Mouse (Mus musculus) urinary bladder, adult 2 months (tissue): Measurements from ENCODE around the gene Unk. TPM values are rescaled to one million over a fixed set of nuclear protein-coding genes. Genes with fewer than 3 reads are reported as not detected.
"Not testable (repeated sequence)": the region's sequence is repeated elsewhere in the genome, so short reads cannot be mapped to it uniquely, and the experiment has no call there.

Experiments used
- DNase-seq: peaks from one replicate; pipeline ENCODE4 v3.0.0; 2022; ENCODE audit warnings: low spot score
- polyA plus RNA-seq: library from polyadenylated mRNA; depleted of rRNA; stranded (reverse); fragments of >200 nt; gene quantifications from 2 replicates; pipeline ENCODE4 v1.2.3, GENCODE M21; 2012

Unk gene
- polyA plus RNA-seq, 1 experiment = 23.3 TPM

DNA sequence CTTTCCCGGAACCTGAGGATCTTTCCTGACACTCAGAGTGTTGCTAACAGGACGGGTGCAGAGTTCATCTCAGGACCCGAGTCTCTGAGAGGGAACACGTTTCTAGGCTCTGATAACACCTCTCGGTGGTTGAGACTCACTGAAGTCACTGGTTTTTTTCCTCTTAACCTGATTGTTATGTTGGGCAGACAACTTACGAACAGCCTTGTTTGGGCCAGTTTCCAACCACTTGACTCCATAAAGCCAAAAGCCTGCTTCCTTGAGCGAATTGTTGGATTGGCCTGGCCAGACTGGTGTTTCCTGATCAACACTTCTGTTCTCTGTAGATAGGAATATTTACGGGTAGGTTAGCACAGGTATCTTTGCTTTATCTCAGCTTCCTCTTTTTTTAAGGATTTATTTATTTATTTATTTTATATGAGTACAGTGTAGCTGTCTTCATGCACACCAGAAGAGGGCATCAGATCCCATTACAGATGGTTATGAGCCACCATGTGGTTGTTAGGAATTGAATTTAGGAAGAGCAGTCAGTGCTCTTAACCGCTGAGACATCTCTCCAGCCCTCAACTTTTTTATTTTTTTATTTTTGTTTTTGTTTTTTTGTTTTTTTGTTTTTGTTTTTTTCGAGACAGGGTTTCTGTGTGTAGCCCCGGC is 58.7 kb downstream of the Unk start:
- DNase-seq = no peak

DNA sequence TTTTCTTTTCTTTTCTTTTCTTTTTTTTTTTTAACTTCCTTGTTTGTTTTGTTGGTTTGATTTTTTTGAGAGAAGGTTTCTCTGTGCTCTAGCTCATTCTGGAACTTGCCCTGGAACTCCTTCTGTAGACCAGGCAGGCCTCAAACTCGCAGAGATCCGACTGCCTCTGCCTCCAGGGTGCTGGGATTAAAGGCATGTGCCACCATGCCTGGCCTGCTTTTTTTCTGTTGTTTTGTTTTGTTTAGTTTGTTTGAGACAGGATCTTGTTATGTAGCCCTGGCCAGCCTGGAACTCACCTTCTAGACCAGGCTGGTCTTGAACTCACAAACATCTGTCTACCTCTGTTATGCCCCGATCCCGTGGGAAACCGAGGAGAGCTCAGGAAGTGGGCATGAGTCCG is 59.4 kb downstream of the Unk start:
- no peak for DNase-seq

DNA sequence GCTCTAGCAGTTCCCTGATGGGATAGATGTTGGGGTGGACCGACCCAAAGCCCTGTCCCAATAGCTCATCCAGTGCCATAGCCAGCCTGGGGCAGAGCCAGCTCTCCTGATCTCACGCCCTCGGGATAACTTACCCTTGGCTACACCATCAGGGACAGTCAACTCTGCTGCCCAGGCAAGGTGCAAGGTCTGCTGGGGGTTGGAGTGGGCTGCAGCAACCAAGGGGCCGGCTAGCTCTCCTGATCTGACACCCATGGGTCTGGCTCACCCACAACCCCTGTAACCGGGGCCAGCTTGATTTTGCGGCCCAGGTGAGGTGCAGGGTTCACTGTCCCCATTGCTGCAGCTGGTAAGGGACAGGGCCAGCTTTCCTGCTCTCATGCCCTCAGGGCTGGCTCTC is 61.5 kb downstream of the Unk start:
- DNase-seq = no peak

DNA sequence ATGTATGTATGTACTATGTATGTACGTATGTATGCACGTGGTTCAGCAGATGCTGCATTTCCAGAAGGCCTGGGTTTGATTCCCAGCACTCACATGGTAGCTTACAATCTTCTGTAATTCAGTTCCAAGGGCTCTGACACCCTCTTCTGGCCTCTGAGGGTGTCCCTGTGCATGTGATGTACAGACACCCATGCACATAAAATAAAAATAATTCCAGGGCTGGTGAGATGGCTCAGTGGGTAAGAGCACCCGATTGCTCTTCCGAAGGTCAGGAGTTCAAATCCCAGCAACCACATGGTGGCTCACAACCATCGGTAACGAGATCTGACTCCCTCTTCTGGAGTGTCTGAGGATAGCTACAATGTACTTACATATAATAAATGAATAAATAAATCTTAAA is 62.8 kb downstream of the Unk start:
- not testable (repeated sequence) for DNase-seq

DNA sequence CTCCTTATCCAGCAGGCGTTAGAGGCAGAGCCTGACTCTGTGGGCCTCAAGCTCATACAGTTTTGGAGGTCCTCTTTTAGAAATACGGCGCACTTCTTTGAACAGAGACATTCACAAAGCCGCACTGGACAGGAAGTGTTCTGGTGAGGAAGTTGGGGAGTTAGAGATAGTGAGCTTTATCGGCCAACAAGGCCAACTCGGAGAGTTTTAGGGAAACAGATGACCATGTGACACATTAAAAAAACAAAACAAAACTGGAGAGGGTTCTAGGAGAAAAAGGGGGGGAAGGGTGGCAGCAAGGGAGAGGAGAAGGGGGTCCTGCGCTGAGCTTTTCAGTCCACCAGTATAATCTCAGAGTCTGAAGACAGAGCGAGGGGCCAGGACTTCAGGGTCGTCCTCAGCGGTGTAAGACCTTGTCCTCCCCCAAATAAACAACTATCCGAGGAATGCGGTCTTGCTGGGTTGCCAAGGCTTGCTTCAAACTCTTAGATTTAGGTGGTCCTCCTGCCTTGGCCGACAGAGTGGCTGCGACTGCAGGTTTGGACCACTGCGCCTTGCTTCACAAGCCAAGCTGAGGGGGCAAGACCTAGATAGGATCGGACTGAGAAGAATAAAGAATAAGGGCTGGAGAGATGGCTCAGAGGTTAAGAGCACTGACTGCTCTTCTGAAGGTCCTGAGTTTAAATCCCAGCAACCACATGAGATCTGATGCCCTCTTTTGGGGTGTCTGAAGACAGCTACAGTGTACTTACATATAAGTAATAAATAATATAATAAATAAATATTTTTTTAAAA is 63.8 kb downstream of the Unk start:
- DNase-seq = no peak

DNA sequence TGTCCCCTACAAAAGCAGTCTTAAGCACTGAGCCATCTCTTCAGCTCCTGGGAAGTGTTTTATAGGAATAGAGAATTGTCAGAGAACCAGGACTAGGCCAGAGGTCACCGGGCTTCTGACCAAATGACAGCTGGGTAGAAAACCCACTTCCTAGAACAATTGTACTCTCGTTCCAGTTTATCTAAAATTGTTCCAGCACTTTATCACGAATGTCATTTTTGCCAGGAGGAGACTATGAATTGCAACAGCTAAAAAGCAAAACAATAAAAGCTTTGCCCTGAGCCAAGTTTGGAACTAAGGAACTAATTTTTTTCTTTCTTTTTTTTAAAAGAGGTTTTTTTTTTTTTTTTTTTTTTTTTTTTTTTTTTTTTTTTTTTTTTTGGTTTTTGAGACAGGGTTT is 65.5 kb downstream of the Unk start:
- DNase-seq = no peak

DNA sequence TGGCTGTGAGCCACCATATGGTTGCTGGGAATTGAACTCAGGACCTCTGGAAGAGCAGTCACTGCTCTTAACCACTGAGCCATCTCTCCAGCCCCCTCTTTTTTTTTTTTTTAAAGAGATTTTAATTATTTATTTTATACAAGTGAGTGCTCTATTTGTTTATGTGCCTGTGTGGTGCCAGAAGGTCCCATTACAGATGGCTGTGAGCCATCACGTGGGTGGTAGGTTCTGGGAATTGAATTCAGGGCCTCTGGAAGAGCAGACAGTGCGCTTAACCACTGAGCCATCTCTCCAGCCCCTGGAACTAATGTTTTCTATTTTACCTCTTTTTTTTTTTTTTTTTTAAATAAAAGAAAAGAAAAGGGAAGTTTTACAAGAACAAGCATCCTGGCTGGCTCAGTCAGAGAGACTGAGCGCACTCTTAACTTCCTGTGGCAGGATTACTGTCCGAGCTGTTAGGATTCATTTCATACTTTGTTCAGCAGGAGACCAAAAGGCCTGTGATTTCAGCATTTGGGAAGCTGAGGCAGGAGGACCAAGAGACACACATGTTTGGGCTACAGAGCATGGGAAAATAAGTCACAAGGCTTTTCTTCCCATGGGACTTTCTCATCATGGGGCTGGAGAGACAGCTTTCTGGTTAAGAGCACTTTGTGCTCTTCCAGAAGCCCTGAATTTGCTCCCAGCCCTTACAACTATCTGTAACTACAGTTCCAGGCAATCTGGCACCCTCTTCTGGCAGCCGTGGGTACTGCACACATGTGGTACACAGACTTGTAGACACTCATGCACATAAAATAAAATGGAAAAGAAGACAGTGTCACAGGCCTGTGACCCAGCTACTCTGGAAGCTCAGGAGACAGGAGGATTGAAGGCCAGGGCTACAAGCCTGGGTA is 66.3 kb downstream of the Unk start:
- DNase-seq = no peak

DNA sequence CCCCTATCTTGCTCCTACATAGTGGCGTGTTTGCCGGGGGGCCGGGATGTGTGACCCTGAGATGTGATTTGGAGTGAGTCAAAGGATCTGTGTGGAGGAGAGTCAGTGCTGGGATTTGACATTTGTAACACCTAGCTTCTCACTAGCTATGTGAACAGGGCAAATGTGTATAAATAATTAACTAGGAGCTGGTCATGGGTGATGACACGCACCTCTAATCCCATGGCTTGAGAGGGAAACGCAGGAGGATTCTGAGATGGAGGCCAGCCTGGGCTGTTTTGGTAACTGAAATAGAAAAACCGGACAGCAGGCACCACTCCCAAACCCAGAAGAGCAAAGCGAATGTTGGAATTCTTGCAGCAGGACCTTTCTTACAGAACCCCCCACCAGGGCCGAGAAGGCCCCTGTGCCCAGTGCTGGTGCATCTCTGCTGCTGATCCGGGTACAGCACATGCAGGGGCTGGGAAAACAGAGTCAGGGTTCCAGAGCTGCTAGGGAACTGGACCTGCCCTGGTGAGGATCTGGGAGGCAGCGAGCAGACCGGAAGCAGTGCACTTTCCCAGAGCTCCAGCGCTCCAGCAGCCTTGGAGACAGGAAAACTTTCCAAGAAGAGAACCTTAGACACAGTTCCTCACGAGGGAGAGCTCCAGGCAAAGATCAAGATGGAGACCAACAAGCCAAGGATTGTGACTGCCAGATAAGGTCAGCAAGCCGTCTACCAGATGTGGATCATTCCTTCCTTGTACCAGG is 68.8 kb downstream of the Unk start:
- DNase-seq = no peak

DNA sequence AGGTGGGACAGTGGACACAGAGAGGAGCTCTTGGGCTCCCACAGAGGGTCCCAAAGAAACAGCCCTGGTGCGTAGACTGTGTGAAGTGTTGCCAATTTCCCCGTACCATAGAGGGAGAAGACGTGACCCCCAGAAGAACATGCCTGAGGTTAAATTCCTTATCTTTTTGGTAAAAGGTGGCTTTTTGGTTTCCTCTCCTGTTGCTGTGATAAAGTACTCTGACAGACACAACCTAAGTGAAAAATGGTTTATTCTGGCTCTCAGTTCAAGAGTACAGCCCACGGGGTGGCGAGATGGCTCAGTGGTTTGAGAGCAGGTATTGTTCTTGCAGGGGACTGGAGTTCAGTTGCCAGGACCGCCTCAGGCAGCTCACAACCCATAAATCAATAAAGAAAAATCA is 69.3 kb downstream of the Unk start:
- DNase-seq = no peak

DNA sequence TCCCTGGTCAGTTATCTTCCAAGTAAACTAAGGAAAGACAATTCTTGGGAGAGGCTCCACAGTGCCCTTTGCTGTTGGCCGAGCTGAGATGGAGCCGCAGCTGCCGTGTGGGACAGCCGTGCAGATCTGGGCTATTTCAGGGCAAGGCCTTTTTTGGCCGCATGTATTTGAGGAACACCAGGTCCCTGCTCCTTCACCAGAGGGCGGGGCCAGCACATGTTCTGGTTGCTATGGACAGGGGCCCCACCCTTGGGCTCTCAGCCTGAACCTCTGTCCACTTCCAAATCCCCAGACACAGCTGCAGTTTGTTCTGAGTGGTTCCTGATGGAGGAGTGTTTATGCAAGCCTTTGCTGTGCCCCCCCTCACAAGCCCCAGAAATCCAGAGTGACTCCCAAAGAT is 70.3 kb downstream of the Unk start:
- DNase-seq = no peak

DNA sequence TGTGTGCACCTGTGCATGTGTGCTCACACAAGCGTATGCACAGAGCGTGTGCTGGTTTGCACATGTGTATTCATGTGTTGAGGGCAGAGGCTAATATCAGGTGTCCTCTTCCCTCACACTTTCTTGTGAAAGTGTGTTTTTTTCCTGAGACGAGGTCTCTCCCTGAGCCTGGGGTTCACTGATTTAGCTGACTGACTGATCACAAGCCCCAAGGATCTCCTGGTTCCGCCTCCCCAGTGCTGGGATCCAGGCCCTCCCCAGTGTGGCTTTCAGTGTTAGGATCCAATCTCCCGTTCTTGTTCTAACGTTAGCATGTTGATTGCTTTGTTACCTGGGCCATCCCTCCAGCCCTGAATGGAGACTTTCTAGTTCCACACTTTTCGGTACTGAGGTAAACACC is 70.7 kb downstream of the Unk start:
- DNase-seq = no peak

DNA sequence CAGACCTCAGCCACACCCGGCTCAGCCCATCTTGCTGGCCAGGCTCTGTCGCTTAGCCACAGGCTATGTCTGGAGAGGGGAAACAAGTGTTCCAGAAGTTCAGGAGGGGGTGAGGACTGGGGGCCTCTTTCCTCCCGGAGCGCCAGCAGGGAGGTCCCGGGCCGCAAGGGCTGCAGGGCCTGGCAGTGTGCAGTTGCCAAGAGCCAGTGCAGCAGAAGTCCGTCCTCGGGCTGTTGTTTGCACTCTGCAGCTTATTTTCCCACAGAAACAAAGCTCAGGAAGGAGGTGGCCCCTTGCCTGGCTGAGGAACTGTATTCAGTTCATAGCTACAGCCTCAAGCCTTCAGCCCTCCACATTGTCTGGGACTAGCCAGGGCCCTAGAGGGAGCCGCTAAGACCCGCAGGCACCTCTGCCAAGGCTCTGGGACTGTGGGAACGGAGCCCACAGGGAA is 71.8 kb downstream of the Unk start:
- no peak for DNase-seq

DNA sequence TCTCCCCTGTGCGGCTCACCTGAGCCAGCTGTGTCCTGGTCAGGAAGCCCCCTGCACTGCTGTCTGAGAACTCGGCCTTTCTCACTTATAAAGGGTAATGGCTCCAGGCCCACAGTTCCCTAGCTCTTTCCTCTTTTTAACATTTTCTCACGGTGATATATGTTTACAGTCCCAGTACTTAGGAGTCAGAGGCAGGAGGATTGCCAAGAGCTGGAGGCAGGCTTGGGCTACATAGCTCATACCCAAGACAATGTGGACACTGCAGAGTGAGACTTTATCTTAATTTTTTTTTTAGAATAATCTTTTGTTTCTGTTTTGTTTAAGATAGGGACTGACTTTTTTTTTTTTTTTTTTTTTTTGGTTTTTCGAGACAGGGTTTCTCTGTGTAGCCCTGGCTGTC is 72.3 kb downstream of the Unk start:
- no peak for DNase-seq

DNA sequence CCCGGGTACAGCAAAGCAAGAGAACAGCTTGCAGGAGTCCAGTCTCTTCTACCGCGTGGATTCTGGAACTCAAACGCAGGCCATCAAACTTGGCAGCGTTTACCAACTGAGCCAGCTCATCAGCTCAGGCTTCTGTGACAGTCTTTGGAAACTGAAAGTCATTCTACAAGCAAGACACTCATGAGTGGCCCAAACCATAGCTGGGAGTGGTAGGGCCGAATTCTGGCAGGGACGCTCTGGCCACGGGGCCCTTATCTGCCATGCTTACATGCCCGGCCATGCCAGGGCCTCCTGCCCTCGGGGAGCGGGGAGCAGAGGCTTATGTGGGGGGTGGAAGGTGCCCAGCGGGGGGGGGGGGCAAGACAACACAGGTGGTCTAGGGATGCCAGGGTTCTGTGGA is 73.5 kb downstream of the Unk start:
- no peak for DNase-seq

DNA sequence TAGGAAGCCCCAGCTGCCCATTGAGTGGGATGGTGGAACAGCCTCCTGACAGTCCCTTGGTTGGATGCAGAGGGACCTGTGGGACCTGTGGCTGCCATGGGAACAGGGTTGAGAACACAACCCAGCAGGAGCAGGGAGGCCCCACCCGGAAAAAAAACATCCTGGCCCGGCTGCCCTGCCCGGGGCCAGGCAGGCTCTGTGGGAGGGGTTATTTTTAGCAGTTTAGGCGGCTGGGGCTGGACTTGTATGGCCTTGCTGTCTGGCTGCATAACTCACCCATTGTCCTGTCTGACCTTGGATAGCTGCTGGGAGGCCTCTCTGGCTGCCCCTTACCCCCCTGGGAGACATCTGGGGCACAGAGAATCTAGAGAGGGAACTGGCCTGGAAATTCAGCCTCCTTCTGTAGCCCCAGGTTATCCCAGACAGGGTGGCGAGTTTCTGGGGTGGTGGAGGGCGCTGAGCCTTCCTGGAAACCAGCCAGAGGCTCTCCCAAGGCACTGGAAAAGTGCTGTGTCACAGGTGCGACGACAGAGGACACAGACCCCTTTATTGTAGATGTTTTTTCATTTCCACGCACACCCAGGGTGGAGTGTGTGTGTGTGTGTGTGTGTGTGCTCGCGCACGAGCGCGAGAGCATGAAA is 74.0 kb downstream of the Unk start:
- DNase-seq = no peak

DNA sequence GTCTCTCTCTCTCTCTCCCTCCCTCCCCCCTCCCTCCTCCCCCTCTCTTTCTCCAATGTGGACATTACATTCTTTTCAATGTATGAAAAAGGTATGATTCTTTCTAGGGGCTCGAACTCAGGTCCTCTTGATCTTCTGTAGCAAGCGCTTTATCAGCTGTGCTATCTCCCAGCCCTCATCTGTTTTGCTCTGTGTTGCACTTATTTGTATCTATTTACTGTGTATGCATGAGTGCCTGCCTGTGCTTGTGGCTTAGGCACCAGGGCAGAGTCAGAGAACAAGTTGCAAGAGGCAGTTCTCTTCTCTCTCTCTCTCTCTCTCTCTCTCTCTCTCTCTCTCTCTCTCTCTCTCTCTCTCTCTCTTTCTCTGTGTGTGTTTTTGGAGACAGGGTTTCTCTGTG is 74.9 kb downstream of the Unk start:
- DNase-seq = no peak

DNA sequence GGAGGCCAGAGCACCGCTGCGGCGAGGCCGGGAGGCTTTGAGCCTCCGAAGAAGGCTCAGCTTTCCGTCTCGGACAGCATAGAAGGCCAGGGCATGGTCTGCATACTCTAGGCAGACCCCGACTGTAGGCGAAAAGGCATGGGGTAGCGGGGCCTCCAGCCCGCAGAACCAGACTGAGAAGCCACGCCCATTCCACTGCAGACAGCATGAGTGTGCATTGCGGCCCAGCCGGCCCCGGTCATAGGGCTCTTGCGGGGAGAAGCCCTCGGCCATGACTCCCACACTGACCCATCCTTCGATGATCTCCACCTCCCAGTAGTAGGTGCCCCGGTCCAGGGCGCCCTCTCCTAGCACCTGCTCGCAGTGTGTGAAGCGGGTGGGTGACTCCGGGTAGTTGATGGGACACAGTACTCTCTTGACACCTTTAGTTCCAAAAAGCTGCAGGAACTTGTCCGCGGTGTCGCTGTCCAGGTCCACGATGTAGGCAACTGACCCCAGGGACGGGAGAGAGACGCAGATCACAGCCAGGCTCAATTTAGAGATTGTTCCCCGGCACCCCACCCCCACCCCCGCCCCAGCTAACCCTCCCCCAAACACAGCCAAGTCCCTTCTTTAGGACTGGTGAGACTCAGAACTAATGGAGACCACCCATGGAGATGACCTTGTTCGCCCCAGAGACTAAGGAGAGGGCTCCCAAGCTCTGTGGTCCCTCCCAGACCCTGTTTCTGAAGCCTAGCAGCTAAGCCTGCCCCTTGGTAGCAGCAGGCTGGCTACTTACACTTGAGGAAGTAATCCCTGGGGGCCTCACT is 76.2 kb downstream of the Unk start:
- DNase-seq = no peak

DNA sequence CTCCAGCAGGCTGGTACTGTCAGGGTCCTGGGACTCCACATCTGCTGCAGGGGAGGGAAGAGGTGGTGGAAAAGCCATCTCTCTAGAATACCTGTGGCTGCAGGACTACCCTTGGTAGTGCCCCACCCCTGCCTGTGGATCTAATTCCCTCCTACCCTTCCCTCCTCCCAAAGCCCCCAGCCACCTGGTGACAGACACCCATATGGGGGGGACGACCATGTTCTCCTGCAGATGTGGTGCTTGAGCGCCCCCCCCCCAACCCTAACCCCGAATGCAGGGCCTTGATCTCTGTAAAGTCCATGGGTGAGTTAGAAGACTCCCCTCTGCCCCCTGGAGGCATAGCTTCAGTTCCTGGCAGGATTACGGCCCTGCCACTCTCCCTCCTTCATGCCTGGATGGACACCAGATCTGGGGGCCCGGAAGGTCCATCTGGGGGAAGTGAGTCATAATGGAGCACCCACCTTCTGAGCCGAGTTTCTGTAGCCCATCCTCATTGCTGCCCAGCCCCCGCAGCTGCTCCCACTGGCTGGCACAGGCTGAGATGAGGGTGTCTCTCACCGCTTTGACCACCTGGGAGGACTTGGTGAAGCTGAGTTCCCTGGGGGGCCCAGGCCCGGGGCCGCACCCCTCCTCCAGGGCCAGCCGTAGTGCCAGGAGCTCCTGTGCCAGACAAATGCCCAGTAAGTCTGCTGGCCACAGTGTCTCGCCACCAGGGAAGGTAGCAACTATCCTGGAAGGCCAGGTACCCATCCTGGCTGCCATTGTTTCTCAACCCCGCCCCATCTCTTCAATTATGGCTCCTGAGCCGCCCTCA is 77.0 kb downstream of the Unk start:
- no peak for DNase-seq

DNA sequence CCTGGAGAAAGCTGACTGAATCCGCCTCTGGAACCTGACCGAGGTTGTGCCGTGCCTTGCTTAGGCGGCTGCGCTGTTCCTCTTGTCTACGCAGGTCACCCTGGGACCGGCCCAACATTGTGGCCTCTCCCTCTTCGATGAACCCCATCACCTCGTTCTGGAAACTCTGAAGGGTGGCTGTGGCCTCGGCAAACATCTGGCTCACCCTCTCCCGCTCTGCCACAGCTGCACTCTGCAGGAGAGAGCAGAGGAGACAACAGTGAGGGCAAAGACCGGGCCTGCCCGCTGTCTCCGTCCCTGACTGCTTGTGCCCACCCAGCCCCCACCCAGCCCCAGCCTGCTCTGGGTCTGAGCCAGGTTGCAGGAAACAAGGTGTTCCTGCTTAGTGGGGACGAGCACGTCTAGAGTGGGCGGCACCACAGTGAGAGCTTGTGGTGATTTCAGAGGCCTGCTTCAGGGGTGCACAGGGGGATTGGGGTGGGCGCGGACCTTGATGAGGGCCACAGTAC is 77.7 kb downstream of the Unk start:
- DNase-seq = no peak
